ENCODE assay signal across 9 mouse cellular contexts in genomic region chr9:120866251-120866650, GRCm38 (mm10).
DNase-seq lines count a peak whose midpoint lies in the region; ATAC-seq and TF ChIP-seq lines count a peak whose summit lies in the region.
"Had no signal": no experiment of that assay in that cellular context is flagged by ENCODE, and none has a peak within 500 bp of the region (broad histone marks: within the 10 kb centered on the region; RNA-seq: fewer than 3 reads in every experiment).

No protein-coding gene starts in this region.

- H3K4me1 ChIP-seq in heart, embryonic 11.5 days (ENCODE audit: control insufficient read depth, insufficient read depth, low read length): peaks cover 36% of the 10 kb centered on the region
- peaks cover 51% of the 10 kb centered on the region for H3K4me1 ChIP-seq in megakaryocyte, embryonic 14.5 days
- H3K4me1 ChIP-seq in forebrain, embryonic 16.5 days (replicated peaks; ENCODE audit: control insufficient read depth, insufficient read depth, low read length): peaks cover 69% of the 10 kb centered on the region

- H3K36me3 ChIP-seq in heart, embryonic 11.5 days (ENCODE audit: control insufficient read depth, insufficient read depth, low read length): no peaks in the 10 kb centered on the region
- no peaks in the 10 kb centered on the region for H3K36me3 ChIP-seq in megakaryocyte, embryonic 14.5 days (replicated peaks; ENCODE audit: low read length)
- H3K36me3 ChIP-seq in forebrain, embryonic 16.5 days (ENCODE audit: control insufficient read depth, insufficient read depth): no peaks in the 10 kb centered on the region
- no peaks in the 10 kb centered on the region for H3K36me3 ChIP-seq in myocyte (ENCODE audit: control insufficient read depth, insufficient read depth)

- no peak overlapping the region for H3K4me3 ChIP-seq in heart, embryonic 11.5 days (ENCODE audit: low read depth, low read length)
- peak overlapping the region; percentile 62 for H3K4me3 ChIP-seq in megakaryocyte, embryonic 14.5 days (replicated peaks)
- no peak overlapping the region for H3K4me3 ChIP-seq in forebrain, embryonic 16.5 days (replicated peaks; ENCODE audit: low read length)
- H3K4me3 ChIP-seq in myocyte: no peak overlapping the region
- H3K4me3 ChIP-seq: erythroblast, embryonic 14.5 days had no signal

- H3K79me2 ChIP-seq in myocyte (ENCODE audit: control insufficient read depth, insufficient read depth): no peaks in the 10 kb centered on the region

- ATAC-seq in heart, embryonic 11.5 days (replicated peaks; ENCODE audit: insufficient number of reproducible peaks, low FRiP score, low TSS enrichment): no peak
- ATAC-seq in megakaryocyte, adult 5-6 weeks (ENCODE audit: poor library complexity, severe bottlenecking): no peak
- no peak for ATAC-seq in forebrain, embryonic 16.5 days

- no peak overlapping the region for H3ac ChIP-seq in myocyte (ENCODE audit: control insufficient read depth, insufficient read length)

- H3K27ac ChIP-seq in heart, embryonic 11.5 days (ENCODE audit: low read depth, low read length): peak overlapping the region; percentile 77
- peak overlapping the region; percentile 86 for H3K27ac ChIP-seq in forebrain, embryonic 16.5 days (ENCODE audit: low read length)

- no peaks in the 10 kb centered on the region for H3K27me3 ChIP-seq in heart, embryonic 11.5 days (ENCODE audit: control insufficient read depth, insufficient read depth, low read length)
- H3K27me3 ChIP-seq in megakaryocyte, embryonic 14.5 days (replicated peaks): peaks cover 40% of the 10 kb centered on the region
- H3K27me3 ChIP-seq in forebrain, embryonic 16.5 days (replicated peaks; ENCODE audit: control insufficient read depth, insufficient read depth, low read length): no peaks in the 10 kb centered on the region
- H3K27me3 ChIP-seq in myocyte (ENCODE audit: control insufficient read depth, insufficient read depth, insufficient read length): no peaks in the 10 kb centered on the region

- H3K4me2 ChIP-seq in heart, embryonic 11.5 days: no peak overlapping the region; the same call in 1 of the 2 replicates
- H3K4me2 ChIP-seq in forebrain, embryonic 16.5 days (ENCODE audit: low read length): no peak overlapping the region
- H3K4me2 ChIP-seq in myocyte (ENCODE audit: low read depth): peak overlapping the region; percentile 51

- H3K9me3 ChIP-seq in heart, embryonic 11.5 days (replicated peaks; ENCODE audit: control insufficient read depth, low read length): no peaks in the 10 kb centered on the region
- no peaks in the 10 kb centered on the region for H3K9me3 ChIP-seq in megakaryocyte, embryonic 14.5 days
- no peaks in the 10 kb centered on the region for H3K9me3 ChIP-seq in forebrain, embryonic 16.5 days (ENCODE audit: control insufficient read depth, low read length)

- 56% methylated on average over 5 of the region's 5 CpGs for WGBS in heart, embryonic 11.5 days (ENCODE audit: insufficient replicate concordance)
- WGBS in forebrain, embryonic 16.5 days: 22% methylated on average over 5 of the region's 5 CpGs

- no peak for TF ChIP-seq POLR2A in myocyte (IDR thresholded peaks at IDR 0.05; ENCODE audit: insufficient read length, low read depth)

- no peak overlapping the region for H3K9ac ChIP-seq in heart, embryonic 11.5 days (ENCODE audit: low read depth, low read length)
- H3K9ac ChIP-seq in forebrain, embryonic 16.5 days (replicated peaks; ENCODE audit: low read depth, low read length): no peak overlapping the region

- DNase-seq in heart, adult 11 months: no peak
- no peak for DNase-seq in adrenal gland, postnatal 4 days (ENCODE audit: low spot score in 2 of 2)
- DNase-seq in T-cell, adult 2 months (ENCODE audit: low spot score): no peak

TF ChIP-seq in myocyte, 11 proteins besides CTCF, POLR2A, EP300 and RAD21:
- no peak for TF ChIP-seq SRF (IDR thresholded peaks at IDR 0.05; ENCODE audit: control insufficient read depth, insufficient read length, low read depth)
- TF ChIP-seq TCF12 (IDR thresholded peaks at IDR 0.05; ENCODE audit: insufficient read depth, poor library complexity, severe bottlenecking): no peak
- TF ChIP-seq MYOG (IDR thresholded peaks at IDR 0.05; ENCODE audit: control insufficient read depth in 1 of 3, insufficient read depth in 1 of 3, insufficient read length in 2 of 3, low read depth in 2 of 3): peak in 1 of 3 experiments; percentile 12
- peak in 1 of 3 experiments; percentile 28 for TF ChIP-seq MYOD1 (IDR thresholded peaks at IDR 0.05; ENCODE audit: control insufficient read depth in 1 of 3, insufficient read length in 2 of 3, low read depth in 2 of 3)
- no peak for TF ChIP-seq POLR2AphosphoS2 (IDR thresholded peaks at IDR 0.05; ENCODE audit: insufficient read length, low read depth)
